Comparison of ENCODE assay signal across 1 mouse cellular context in the genomic region with DNA sequence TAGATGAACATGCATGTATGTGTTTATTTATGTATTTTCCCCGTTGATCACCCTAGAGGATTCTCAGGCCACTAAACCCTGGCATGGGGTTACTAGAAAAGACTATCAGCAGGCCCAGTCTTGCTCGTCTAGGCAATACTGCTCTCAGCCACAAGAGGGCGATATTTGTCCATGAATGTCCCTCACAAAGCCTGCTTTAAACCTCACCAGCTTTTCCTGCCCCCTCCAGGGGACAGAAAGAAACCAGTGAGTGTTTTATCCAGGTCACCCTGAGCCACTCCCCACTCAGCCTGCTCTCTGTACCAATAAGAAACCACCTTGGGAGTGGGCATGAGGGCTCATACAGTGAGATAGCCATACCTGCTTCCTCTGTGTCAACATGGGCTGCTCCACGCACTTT.
TF ChIP-seq lines count a peak whose summit lies in the region.

No protein-coding gene starts in this region.

TF ChIP-seq in MEL, 35 proteins besides CTCF, POLR2A, EP300 and RAD21:
- TF ChIP-seq MYC (IDR thresholded peaks at IDR 0.05; ENCODE audit: low read depth, low read length) (no peak), TAL1 (IDR thresholded peaks at IDR 0.05; ENCODE audit: low read length) (no peak), MAZ (IDR thresholded peaks at IDR 0.05; ENCODE audit: low read depth, low read length) (no peak), GABPA (IDR thresholded peaks at IDR 0.05; ENCODE audit: low read depth, low read length) (no peak), MXI1 (IDR thresholded peaks at IDR 0.05; ENCODE audit: low read depth, low read length) (no peak), POLR2AphosphoS5 (IDR thresholded peaks at IDR 0.05; ENCODE audit: borderline replicate concordance, low read depth, low read length) (no peak), JUND (IDR thresholded peaks at IDR 0.05; ENCODE audit: low read depth, low read length) (no peak), SMC3 (IDR thresholded peaks at IDR 0.05; ENCODE audit: low read depth, low read length) (peak; percentile 49)
